Mouse (Mus musculus) left cerebral cortex, adult 18-20 months (tissue): ENCODE data around the gene Lrrtm1. TPM values are rescaled to one million over a fixed set of nuclear protein-coding genes. Genes with fewer than 3 reads are reported as not detected.

Experiments
- DNase-seq, 2 experiments: peaks; one replicate each; pipeline ENCODE4 v3.0.0; 2021 to 2022; ENCODE audit warnings: low spot score in 2 of 2, mixed read lengths in 1 of 2
- total RNA-seq, 2 experiments: library from RNA; stranded (reverse); gene quantifications; 2 replicates each; pipeline ENCODE4 v1.2.3; 2021

Gene Lrrtm1
- total RNA-seq, 2 experiments from 2014 or later, result 64.1 to 72.1 TPM

GRCm38 (mm10) chr6:77291415-77291814 lies 48.9 kb downstream of the Lrrtm1 start:
- DNase-seq, result no peak

GRCm38 (mm10) chr6:77301305-77301704 lies 58.8 kb downstream of the Lrrtm1 start:
- no peak for DNase-seq

GRCm38 (mm10) chr6:77306796-77307195 lies 64.3 kb downstream of the Lrrtm1 start:
- no peak for DNase-seq
